Mouse (Mus musculus): Measurements from ENCODE around the gene S1pr4.

The S1pr4 gene

GRCm38 (mm10) chr10:81500032-81500431, at the start of gene S1pr4:
TSS of gene S1pr4 (minus strand) at chr10:81500132.
- no peak for DNase-seq (ENCODE audit: low spot score in 2 of 2)

GRCm38 (mm10) chr10:81548944-81549343, 49.0 kb upstream of the S1pr4 start:
- DNase-seq (ENCODE audit: low spot score in 2 of 2), result no peak

- no peak for DNase-seq (ENCODE audit: low spot score in 2 of 2)
Observed at GRCm38 (mm10) chr10:81546788-81547571, 47.0 kb upstream of the S1pr4 start.

GRCm38 (mm10) chr10:81546332-81546731, 46.4 kb upstream of the S1pr4 start:
- DNase-seq (ENCODE audit: low spot score in 2 of 2), result no peak

GRCm38 (mm10) chr10:81545161-81545747, 45.3 kb upstream of the S1pr4 start, which contains the start of gene Gna11:
TSS of gene Gna11 (minus strand) at chr10:81545190.
- peak; percentile 99 to 100 for DNase-seq (ENCODE audit: low spot score in 2 of 2)

GRCm38 (mm10) chr10:81544296-81545160, 44.6 kb upstream of the S1pr4 start:
- DNase-seq (ENCODE audit: low spot score in 2 of 2), result peak in 1 of 2 experiments; percentile 42

- no peak for DNase-seq (ENCODE audit: low spot score in 2 of 2)
Observed at GRCm38 (mm10) chr10:81543633-81544032, 43.7 kb upstream of the S1pr4 start.

- DNase-seq (ENCODE audit: low spot score in 2 of 2), result no peak
Observed at GRCm38 (mm10) chr10:81542727-81543460, 43.0 kb upstream of the S1pr4 start.

- no peak for DNase-seq (ENCODE audit: low spot score in 2 of 2)
Observed at GRCm38 (mm10) chr10:81541803-81542202, 41.9 kb upstream of the S1pr4 start.

GRCm38 (mm10) chr10:81541363-81541762, 41.4 kb upstream of the S1pr4 start:
- no peak for DNase-seq (ENCODE audit: low spot score in 2 of 2)

- DNase-seq (ENCODE audit: low spot score in 2 of 2), result peak in 1 of 2 experiments; percentile 34
Observed at GRCm38 (mm10) chr10:81538321-81539048, 38.6 kb upstream of the S1pr4 start.

GRCm38 (mm10) chr10:81537429-81537828, 37.5 kb upstream of the S1pr4 start:
- no peak for DNase-seq (ENCODE audit: low spot score in 2 of 2)

GRCm38 (mm10) chr10:81536734-81537133, 36.8 kb upstream of the S1pr4 start:
- DNase-seq (ENCODE audit: low spot score in 2 of 2), result peak in 1 of 2 experiments; percentile 65

- no peak for DNase-seq (ENCODE audit: low spot score in 2 of 2)
Observed at GRCm38 (mm10) chr10:81534826-81535225, 34.9 kb upstream of the S1pr4 start.

- peak; percentile 93 for DNase-seq (ENCODE audit: low spot score in 2 of 2)
Observed at GRCm38 (mm10) chr10:81526779-81527178, 26.8 kb upstream of the S1pr4 start.

GRCm38 (mm10) chr10:81525017-81525694, 25.2 kb upstream of the S1pr4 start:
- DNase-seq (ENCODE audit: low spot score in 2 of 2), result no peak

GRCm38 (mm10) chr10:81524051-81524605, 24.2 kb upstream of the S1pr4 start, which contains the start of gene Gna15:
TSS of gene Gna15 (minus strand) at chr10:81524225.
- DNase-seq (ENCODE audit: low spot score in 2 of 2), result peak in 1 of 2 experiments; percentile 45

- DNase-seq (ENCODE audit: low spot score in 2 of 2), result peak in 1 of 2 experiments; percentile 55
Observed at GRCm38 (mm10) chr10:81523570-81523969, 23.6 kb upstream of the S1pr4 start.

- DNase-seq (ENCODE audit: low spot score in 2 of 2), result no peak
Observed at GRCm38 (mm10) chr10:81523142-81523541, 23.2 kb upstream of the S1pr4 start.

- DNase-seq (ENCODE audit: low spot score in 2 of 2), result no peak
Observed at GRCm38 (mm10) chr10:81519978-81520365, 20.0 kb upstream of the S1pr4 start.

Measured in spleen, postnatal 10 days (tissue).